Mouse (Mus musculus): ENCODE results near the gene Fnip2. TPM values are rescaled to one million over a fixed set of nuclear protein-coding genes. Genes with fewer than 3 reads are reported as not detected.

Fnip2 gene
- polyA plus RNA-seq, 1 experiment from 2014 or later = 5.8 TPM

DNA sequence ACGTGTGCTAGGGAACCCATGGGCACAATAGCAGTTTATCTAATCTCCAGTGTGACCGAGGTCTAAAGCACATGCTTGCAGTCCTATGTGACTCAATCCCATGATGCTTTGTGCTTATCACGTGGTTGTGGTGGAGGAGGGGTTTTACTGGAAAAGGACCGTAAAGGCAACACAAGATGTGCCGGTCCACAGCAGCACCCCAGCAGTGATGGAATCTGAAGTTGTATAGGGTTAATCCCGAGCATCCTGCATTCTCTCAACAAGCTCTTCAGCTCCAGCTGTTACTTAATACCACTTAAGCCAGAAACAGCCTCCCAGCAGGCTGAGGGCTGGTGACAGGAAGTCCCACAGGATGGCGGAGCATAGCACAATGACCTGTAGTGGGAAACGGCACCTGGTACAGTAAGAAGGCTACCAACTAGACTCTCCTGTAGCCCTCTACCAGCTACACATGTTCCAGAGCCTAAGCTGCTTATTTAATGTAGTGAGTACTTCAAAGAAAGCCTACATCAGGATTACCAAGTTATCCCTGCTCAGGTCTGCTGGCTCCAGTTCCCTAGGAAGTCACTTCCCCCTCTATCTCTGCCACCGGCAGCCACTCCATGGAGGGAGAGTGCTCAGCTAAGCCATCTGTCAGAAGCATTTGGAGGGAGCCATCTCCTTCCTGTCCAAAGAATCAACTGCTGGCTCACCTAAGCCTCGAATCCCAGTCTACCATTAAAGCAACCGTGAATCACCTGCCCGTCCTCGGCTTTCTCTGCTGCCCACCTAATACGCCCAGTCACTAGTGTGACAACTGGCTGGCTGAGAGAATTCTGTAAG lies 51.3 kb downstream of the Fnip2 start:
- peak overlapping the region; percentile 47; the same call in 1 of the 2 replicates for H3K27ac ChIP-seq

GRCm38 (mm10) chr3:79514304-79514703 lies 53.3 kb downstream of the Fnip2 start:
- H3K36me3 ChIP-seq = peaks cover 5% of the 10 kb centered on the region; the same call in 1 of the 2 replicates
- H3K27me3 ChIP-seq (ENCODE audit: insufficient read depth, poor library complexity, severe bottlenecking) = no peaks in the 10 kb centered on the region
- no peak for DNase-seq (ENCODE audit: low spot score)
- 95% methylated on average over 2 of the region's 2 CpGs for WGBS
- H3K4me1 ChIP-seq (replicated peaks) = peaks cover 27% of the 10 kb centered on the region
- no peaks in the 10 kb centered on the region for H3K9me3 ChIP-seq
- H3K4me3 ChIP-seq = no peak overlapping the region
- H3K27ac ChIP-seq = no peak overlapping the region

More for the DNA sequence above, 51.3 kb downstream of the Fnip2 start:
- H3K9me3 ChIP-seq = no peaks in the 10 kb centered on the region
- H3K27me3 ChIP-seq (ENCODE audit: insufficient read depth, poor library complexity, severe bottlenecking) = no peaks in the 10 kb centered on the region
- 78% methylated on average over 14 of the region's 14 CpGs for WGBS
- H3K4me1 ChIP-seq (replicated peaks) = peaks cover 38% of the 10 kb centered on the region
- H3K4me3 ChIP-seq = no peak overlapping the region
- no peak for DNase-seq (ENCODE audit: low spot score)
- peaks cover 5% of the 10 kb centered on the region; the same call in 1 of the 2 replicates for H3K36me3 ChIP-seq

DNA sequence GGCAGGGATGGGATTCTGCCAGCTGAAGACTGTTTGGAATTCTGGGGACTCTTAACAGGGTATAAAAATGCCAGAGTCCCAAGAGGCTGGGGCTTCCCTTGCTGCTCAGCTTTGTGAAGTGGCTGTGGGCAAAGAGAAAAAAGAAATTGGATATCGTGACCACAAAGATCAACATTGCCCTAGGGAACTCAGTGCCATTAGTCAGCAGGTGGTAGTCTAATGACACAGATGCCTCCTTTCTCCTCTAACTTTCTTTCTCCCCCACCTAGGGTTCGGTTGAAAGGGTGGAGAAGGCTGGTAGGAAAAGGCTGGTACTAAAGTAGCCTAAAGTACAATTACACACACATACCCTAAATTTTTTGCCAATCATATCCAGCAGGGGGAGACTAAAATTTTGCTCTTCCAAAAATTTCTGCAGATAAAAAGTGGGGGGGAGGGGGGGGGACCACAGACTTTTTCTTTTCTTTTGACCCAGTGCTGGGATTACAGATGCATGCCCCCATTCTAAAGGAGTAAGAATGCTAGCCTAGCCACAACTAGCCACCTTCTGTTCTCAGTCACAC lies 66.3 kb downstream of the Fnip2 start:
- 81% methylated on average over 2 of the region's 2 CpGs for WGBS
- no peaks in the 10 kb centered on the region; the same call in 1 of the 2 replicates for H3K9me3 ChIP-seq
- no peak overlapping the region for H3K4me3 ChIP-seq
- no peak for DNase-seq (ENCODE audit: low spot score)
- peaks cover 56% of the 10 kb centered on the region for H3K36me3 ChIP-seq
- H3K27ac ChIP-seq = no peak overlapping the region
- no peaks in the 10 kb centered on the region for H3K27me3 ChIP-seq (ENCODE audit: insufficient read depth, poor library complexity, severe bottlenecking)
- H3K4me1 ChIP-seq (replicated peaks) = peaks cover 8% of the 10 kb centered on the region

DNA sequence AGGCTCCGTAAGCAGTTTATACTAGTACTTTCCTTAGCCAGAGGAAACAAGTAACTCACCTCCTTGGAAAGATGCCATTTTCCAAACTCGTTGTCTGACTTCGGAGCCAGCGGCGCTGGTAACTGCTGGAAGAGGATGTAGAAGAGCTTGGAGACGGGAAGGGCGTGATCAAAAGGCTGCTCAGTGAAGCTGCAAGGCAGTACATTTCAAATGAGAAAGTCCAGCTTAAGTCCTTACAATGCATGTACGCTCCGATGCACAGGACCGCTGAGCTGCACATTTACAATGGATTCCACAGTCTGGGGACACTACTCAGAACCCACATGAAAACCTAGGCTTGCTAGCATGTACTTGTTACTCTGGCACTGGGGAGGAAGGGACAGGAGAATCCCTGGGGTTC lies 67.3 kb downstream of the Fnip2 start:
- no peaks in the 10 kb centered on the region for H3K27me3 ChIP-seq (ENCODE audit: insufficient read depth, poor library complexity, severe bottlenecking)
- peaks cover 53% of the 10 kb centered on the region for H3K36me3 ChIP-seq
- no peaks in the 10 kb centered on the region; the same call in 1 of the 2 replicates for H3K9me3 ChIP-seq
- no peak overlapping the region for H3K4me3 ChIP-seq
- peaks cover 8% of the 10 kb centered on the region for H3K4me1 ChIP-seq (replicated peaks)
- H3K27ac ChIP-seq = peak overlapping the region; percentile 50
- WGBS = 59% methylated on average over 10 of the region's 10 CpGs
- peak; percentile 32 for DNase-seq (ENCODE audit: low spot score)

- WGBS = 83% methylated on average over 6 of the region's 6 CpGs
- Histone ChIP-seq H3K4me1 (replicated peaks) (peaks cover 8% of the 10 kb centered on the region), H3K4me3 (no peak overlapping the region), H3K9me3 (no peaks in the 10 kb centered on the region; the same call in 1 of the 2 replicates), H3K36me3 (peaks cover 59% of the 10 kb centered on the region), H3K27me3 (ENCODE audit: insufficient read depth, poor library complexity, severe bottlenecking) (no peaks in the 10 kb centered on the region), H3K27ac (no peak overlapping the region)
- no peak for DNase-seq (ENCODE audit: low spot score)
Measured at GRCm38 (mm10) chr3:79496668-79497067, 70.9 kb downstream of the Fnip2 start.

DNA sequence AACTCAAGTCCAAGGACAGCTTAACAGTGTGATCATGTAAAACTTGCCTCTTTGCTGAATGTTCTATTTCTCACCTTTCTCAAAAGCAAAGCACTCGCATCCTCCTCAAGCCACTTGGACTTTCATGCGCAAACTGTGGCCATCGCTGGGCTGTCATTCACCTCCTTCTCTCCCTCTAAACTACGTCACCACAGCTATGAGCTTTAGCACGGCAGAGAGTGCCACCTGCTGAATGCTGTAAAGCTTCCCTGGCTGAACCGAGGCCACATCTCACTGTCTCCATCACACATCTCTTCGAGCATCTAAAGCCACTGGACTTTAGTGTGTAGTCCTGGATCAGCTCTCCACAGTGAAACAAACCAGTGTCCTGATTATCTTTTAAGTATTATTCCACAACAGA lies 72.4 kb downstream of the Fnip2 start:
- no peaks in the 10 kb centered on the region for H3K9me3 ChIP-seq
- H3K27ac ChIP-seq = no peak overlapping the region
- no peak for DNase-seq (ENCODE audit: low spot score)
- 84% methylated on average over 7 of the region's 7 CpGs for WGBS
- no peak overlapping the region for H3K4me3 ChIP-seq
- H3K27me3 ChIP-seq (ENCODE audit: insufficient read depth, poor library complexity, severe bottlenecking) = no peaks in the 10 kb centered on the region
- H3K36me3 ChIP-seq = peaks cover 56% of the 10 kb centered on the region
- peaks cover 4% of the 10 kb centered on the region for H3K4me1 ChIP-seq (replicated peaks)

DNA sequence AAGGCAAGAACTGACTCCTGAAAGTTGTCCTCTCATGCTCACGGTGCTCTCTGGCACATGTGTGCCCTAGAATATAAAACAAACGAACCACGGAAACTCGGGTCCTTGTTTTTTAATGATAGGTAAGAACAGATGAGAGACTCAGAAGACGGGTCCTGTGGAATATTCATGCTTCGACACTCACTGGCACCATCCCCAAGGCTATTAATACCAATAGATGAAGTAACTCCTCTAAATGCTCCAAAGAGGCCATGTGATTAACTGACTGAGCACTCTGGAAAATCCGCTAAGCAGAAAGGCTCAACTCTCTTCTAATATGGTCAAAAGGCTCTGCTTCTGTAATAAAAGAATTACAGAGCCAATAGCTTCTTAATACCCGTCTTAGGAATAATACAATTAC lies 73.6 kb downstream of the Fnip2 start:
- Histone ChIP-seq H3K27me3 (ENCODE audit: insufficient read depth, poor library complexity, severe bottlenecking) (no peaks in the 10 kb centered on the region), H3K4me3 (no peak overlapping the region), H3K36me3 (peaks cover 51% of the 10 kb centered on the region), H3K4me1 (replicated peaks) (no peaks in the 10 kb centered on the region), H3K9me3 (no peaks in the 10 kb centered on the region), H3K27ac (no peak overlapping the region)
- no peak for DNase-seq (ENCODE audit: low spot score)
- 92% methylated on average over 8 of the region's 8 CpGs for WGBS

DNA sequence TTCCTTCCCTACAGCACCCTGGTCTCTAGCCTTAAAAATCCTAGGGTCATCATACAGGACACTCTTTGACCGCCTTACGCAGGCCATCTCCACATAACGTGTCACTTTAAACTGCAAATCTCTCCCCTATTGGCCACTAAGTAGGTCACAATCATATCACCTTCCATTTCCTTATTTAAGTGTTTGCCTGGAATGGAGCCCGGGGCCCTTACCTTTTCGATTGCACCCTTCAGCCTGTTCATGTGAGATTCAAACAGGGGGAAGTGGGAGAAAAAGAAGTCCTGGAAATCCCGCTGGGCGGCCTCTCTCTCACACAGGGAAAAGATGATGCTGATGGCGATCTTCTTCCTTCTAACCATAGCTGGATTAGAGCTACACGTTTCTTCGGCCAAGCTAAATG lies 74.5 kb downstream of the Fnip2 start:
- no peak for DNase-seq (ENCODE audit: low spot score)
- 97% methylated on average over 10 of the region's 10 CpGs for WGBS
- H3K27me3 ChIP-seq (ENCODE audit: insufficient read depth, poor library complexity, severe bottlenecking) = no peaks in the 10 kb centered on the region
- peaks cover 54% of the 10 kb centered on the region for H3K36me3 ChIP-seq
- H3K27ac ChIP-seq = no peak overlapping the region
- no peak overlapping the region for H3K4me3 ChIP-seq
- no peaks in the 10 kb centered on the region for H3K9me3 ChIP-seq
- H3K4me1 ChIP-seq (replicated peaks) = no peaks in the 10 kb centered on the region

- H3K4me1 ChIP-seq (replicated peaks) = no peaks in the 10 kb centered on the region
- 83% methylated on average over 3 of the region's 3 CpGs for WGBS
- DNase-seq (ENCODE audit: low spot score) = no peak
- peaks cover 68% of the 10 kb centered on the region for H3K36me3 ChIP-seq
- no peak overlapping the region for H3K4me3 ChIP-seq
- no peak overlapping the region for H3K27ac ChIP-seq
- no peaks in the 10 kb centered on the region for H3K9me3 ChIP-seq
- no peaks in the 10 kb centered on the region for H3K27me3 ChIP-seq (ENCODE audit: insufficient read depth, poor library complexity, severe bottlenecking)
Measured at GRCm38 (mm10) chr3:79491614-79492013, 76.0 kb downstream of the Fnip2 start.

DNA sequence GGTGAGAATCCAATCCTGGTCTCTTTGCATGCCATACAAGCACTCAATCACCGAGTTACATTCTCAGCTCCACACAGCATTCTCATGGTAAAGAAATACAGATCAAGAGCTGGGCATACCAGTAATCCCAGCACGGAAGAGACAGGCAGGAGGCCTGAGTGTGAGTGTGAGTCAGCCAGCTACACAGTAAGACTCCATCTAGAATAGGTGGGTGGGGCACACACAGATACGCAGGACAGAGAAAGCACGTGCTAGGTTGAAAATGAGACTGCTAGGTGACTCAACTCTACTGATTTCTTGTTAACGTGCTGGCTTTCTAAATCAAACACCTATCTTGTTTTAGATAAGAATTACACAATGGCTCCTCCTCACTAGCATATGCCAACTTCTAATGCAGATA lies 77.5 kb downstream of the Fnip2 start:
- DNase-seq (ENCODE audit: low spot score) = no peak
- 95% methylated on average over 5 of the region's 5 CpGs for WGBS
- H3K36me3 ChIP-seq = peaks cover 79% of the 10 kb centered on the region
- no peaks in the 10 kb centered on the region for H3K4me1 ChIP-seq (replicated peaks)
- no peaks in the 10 kb centered on the region for H3K9me3 ChIP-seq
- H3K27ac ChIP-seq = no peak overlapping the region
- no peak overlapping the region for H3K4me3 ChIP-seq
- no peaks in the 10 kb centered on the region for H3K27me3 ChIP-seq (ENCODE audit: insufficient read depth, poor library complexity, severe bottlenecking)

DNA sequence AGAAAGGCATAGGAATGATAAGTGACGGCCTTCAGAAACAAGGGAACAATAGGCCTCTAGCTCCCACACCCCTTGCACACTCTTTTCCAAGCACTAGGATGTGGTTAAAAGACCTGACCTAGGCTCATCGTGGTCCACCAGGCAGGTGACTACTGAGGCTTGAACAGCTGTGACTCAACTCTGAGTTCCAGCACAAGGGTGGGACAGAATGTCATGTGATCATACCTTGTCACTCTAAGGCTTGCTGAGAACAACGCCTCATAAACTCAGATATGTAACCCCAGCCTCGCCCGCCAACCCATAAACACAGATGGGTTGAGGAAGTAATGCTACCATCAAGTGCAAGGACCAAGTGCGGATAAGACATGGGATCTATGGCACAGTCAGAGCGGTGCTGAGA lies 79.6 kb downstream of the Fnip2 start:
- H3K4me3 ChIP-seq = no peak overlapping the region
- DNase-seq (ENCODE audit: low spot score) = no peak
- H3K9me3 ChIP-seq = peaks cover 7% of the 10 kb centered on the region
- 94% methylated on average over 7 of the region's 7 CpGs for WGBS
- H3K27me3 ChIP-seq (ENCODE audit: insufficient read depth, poor library complexity, severe bottlenecking) = no peaks in the 10 kb centered on the region
- H3K27ac ChIP-seq = no peak overlapping the region
- peaks cover 90% of the 10 kb centered on the region for H3K36me3 ChIP-seq
- no peaks in the 10 kb centered on the region for H3K4me1 ChIP-seq (replicated peaks)

- 87% methylated on average over 16 of the region's 16 CpGs for WGBS
- no peak for DNase-seq (ENCODE audit: low spot score)
- Histone ChIP-seq H3K36me3 (peaks cover 92% of the 10 kb centered on the region), H3K27me3 (ENCODE audit: insufficient read depth, poor library complexity, severe bottlenecking) (no peaks in the 10 kb centered on the region), H3K9me3 (peaks cover 7% of the 10 kb centered on the region), H3K27ac (no peak overlapping the region), H3K4me1 (replicated peaks) (peaks cover 5% of the 10 kb centered on the region; the same call in 1 of the 2 replicates), H3K4me3 (no peak overlapping the region)
Measured at GRCm38 (mm10) chr3:79484286-79485063, 83.1 kb downstream of the Fnip2 start.

DNA sequence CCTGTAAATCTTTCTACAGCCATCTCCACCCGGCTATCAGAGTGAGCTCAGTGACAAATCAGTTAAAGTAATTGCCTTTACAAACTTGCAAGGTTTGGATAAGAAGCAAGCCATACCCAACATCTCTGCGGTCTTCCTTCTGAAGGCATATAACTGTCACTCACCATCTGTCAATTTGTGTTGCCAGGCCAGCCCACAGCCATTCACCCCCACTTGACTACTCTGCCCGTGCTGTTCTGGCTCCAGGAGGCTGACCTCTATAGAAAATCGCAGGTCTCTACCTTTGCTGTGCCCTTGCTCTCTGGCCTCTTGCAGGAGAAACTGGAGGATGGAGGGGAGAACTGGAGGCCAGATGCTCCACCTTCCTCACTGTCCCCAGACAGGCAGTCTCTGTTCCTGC lies 88.7 kb downstream of the Fnip2 start:
- H3K4me3 ChIP-seq = no peak overlapping the region
- H3K4me1 ChIP-seq (replicated peaks) = peaks cover 16% of the 10 kb centered on the region
- no peak for DNase-seq (ENCODE audit: low spot score)
- H3K27me3 ChIP-seq (ENCODE audit: insufficient read depth, poor library complexity, severe bottlenecking) = no peaks in the 10 kb centered on the region
- H3K27ac ChIP-seq = no peak overlapping the region
- 84% methylated on average over 4 of the region's 4 CpGs for WGBS
- H3K9me3 ChIP-seq = peaks cover 7% of the 10 kb centered on the region
- peaks cover 70% of the 10 kb centered on the region for H3K36me3 ChIP-seq
